Mouse (Mus musculus): ENCODE data around the gene Ddx54.

Ddx54 gene

DNA sequence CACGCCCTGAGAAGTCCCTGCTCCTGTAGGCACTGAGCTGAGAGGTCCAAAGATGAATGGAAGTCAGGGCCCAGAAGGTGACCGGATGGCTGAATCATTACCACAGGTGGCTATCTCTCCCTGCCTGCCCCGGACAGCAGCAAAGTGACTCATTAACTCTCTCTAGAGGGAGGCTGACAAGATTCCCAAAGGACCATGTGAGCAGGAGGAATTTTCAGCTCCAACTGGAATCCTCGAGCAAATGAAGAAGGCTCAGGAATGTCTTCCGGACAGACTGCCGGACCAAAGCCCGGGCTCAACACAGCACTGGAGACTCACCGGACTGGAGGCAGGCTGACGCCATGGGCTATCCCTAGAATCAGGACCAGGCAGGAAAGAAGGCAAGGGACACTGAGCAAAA is 30.5 kb upstream of the Ddx54 start:
- DNase-seq, result no peak

DNA sequence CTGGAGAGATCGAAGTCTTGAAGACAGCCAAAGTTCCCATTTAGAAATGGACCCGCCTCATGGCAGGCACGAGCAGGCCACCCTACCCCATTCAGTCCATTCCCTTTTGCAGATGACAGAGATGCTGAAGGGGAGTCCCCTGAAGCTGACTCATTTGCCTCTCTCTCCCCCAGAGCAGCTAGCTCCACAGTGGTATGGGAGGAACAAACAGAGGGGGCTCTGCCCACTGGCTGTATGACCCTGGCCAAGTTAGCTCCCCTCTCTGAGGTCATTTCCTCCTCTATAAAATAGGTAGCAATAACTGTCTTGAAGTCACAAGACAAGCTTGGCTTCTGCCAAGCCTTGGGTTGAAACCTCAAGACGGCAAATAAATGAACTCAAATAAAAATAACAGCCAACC is 29.0 kb upstream of the Ddx54 start:
- no peak for DNase-seq

DNA sequence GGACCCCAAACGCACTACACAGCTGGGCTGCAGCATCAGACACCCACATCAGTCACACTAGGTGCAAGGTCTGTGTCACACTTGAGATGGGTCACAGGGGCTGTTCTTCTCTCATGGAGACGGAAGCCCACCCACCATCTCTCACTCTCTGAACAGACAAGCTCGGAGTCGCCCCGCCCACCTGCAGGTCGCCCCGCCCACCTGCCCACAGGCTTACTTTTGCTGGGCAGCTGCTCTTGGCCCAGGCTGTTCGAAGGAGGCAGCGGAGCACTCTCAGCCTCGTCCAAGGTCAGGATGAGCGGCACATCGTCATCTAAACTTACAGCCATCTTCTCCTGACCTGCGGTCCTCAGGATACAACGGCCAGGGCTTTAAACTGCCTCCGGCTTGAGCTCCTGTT is 27.6 kb upstream of the Ddx54 start:
- DNase-seq, result no peak

DNA sequence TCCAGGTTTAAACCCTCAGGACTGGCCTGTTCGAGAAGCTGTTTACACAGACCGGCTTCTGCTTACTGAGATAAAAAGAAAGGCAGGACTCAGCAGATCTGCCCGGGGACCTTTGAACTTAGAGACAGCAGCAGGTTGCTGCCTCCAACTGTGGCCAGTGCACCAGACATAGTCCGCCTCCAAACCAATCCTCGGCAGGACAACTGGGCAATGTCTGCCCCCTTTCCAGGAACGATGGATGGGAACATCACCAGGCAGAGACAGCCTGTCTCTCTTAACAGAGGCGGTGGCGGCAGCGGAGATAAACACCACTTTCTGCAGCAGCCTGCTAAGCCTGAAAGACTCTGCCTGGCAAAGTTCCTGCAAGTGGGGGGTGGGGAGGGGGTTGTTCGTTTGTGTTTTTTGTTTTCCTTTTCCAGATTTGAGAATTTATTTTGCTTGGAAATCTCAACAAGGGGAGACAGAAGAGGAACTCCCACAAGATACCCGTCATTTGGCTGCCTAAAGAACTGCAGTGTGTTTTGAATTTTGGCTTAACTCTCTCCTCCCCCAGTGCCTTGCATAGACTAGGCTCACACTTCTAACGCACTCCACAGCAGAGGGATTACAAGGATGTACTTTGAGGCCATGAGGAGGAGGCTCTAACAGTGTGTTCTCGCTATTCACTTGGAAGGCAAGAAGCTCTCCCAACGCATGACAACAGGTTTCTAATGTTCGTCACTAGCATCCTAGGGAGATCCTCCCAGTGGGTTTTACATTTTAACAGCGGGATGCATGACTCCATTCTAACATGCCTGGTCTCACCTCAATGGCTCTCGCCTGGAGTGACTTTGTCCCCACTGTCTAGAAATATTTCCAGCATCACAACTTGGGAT is 25.6 kb upstream of the Ddx54 start:
- peak in 1 of 2 experiments; percentile 53 for DNase-seq

DNA sequence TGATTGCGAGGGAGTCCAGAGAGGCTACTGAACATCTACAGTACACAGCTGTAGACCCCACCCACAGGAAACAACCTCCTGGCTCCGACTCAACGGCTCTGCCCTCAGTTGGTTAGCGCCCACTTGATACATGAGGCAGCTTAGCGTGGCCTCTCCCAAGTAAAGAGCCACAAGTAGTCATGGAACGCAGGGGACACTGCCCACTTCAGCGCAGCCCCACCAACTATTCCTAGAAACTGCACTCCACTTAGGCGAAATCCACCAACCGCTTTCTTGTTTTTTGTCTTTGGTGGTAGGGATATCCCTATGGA is 25.0 kb upstream of the Ddx54 start:
- DNase-seq, result no peak

DNA sequence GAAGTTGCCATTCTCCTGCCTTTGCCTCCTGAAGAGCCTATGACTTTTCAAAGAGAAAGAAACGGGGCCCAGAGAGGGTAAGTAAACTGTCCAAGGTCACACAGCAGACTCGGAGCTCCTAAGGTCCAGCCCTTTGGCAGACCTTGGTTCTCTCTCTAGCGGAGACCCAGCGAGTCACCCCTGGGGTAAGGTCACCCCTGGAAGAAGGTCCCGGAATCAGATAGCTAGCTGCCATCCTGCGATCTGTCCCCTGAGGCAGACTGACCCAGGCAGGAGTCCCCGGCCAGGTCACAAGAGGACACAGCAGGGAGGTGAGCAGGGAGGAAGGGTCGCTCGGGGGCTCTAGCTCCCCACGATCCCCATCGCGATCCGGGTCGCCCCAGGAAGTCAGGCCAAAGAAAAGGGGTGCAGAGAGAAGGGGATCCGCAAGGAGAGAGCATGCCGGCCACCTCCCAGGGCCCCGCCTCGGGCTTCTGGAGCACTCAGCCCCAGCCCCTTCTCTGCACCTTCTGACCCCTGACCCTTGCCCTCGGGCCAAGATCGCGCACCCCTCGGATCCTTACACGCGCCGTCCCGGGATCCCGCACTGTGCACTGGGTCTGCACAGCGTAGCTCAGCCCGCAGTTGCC is 24.5 kb upstream of the Ddx54 start:
- no peak for DNase-seq

DNA sequence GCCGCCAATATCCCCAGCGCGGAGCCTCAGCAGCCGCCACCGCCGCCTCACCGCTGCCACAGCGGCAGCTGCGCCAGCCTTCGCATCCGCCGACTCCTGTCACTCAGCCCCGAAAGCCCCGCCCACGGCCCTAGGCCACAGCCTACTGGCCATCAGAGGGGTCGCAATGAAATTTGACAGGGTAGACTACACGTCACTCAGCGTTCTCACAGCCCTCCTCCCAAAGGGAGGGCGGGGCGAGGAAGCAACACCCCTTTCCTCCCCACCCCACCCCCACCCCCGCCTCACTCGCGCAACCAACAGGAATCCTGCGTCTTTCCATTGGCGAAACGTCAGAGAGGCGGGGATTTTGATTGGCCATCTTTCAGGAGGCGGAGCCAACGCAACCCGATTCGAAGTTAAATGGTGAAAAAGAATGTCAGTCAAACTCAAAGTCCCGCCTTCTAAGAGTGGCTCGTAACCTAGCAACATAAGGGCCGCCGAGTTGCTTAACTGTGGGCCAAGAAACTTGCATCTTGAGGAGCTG is 23.9 kb upstream of the Ddx54 start, which contains the start of the genes Tpcn1 and Iqcd:
Tpcn1 (minus strand) TSS at position 105 of the 526 bp plus-strand sequence.
Iqcd (plus strand) TSS at position 448 of the 526 bp plus-strand sequence.
- peak; percentile 98 to 99 for DNase-seq

DNA sequence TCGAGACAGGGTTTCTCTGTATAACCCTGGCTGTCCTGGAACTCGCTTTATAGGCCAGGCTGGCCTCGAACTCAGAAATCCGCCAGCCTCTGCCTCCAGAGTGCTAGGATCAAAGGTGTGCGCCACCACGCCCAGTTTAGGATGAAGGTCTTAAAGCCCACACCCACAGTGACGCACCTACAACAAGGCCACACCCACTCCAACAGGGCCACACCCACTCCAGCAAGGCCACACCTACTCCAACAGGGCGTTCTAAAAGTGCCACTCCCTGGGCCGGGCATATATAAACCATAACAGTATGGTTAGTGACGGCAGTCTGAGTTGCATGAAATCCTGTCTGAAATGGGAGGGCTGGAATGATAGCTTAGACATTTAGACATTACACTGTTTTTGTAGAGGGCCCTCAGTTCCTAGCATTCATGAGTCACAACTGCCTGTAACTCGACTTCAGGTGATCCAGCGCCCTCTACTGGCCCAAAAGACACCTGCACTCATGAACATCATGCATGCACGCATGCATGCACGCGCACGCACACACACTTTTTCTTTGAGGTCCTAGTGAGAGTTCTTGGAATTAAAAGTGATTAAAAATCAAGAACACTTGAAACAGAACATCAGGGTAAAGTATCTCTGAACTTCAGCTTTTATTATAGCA is 22.1 kb upstream of the Ddx54 start:
- peak in 1 of 2 experiments; percentile 61 for DNase-seq

DNA sequence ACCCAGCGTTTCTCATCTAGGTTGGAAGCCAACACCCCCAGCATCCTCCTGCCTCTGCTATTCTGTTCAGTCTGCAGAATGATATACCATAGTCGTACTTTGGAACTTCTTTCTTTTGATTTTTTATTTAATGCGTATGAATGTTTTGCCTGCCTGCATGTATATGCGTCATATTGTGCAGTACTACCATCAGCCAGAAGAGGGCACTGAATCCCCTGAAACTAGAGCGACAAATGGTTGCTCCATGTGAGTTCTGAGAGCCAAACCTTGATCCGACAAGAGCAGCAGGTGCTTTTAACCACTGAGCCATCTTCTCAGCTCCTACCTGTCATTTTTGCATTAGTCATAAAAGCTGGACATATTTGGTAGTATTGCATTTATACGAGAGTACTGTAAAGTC is 20.4 kb upstream of the Ddx54 start:
- peak; percentile 38 to 66 for DNase-seq

DNA sequence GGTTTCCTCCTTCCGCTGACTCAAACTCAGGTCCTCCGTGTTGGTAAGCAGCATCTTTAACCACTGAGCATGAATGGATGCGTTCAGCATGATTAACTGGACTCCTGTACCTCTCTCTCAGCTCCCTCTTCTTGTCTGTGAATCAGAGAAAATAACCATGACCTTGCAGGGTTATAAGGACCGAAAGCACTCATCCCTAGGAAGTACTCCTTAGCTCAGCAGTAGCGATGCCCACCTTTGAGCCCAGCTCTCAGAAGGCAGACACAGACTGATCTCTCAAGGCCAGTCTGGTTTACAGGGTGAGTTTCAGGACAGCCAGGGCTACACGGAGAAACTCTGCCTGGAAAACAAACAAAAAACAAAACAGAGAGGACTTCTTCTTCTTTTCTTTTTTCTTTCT is 18.1 kb upstream of the Ddx54 start:
- no peak for DNase-seq

DNA sequence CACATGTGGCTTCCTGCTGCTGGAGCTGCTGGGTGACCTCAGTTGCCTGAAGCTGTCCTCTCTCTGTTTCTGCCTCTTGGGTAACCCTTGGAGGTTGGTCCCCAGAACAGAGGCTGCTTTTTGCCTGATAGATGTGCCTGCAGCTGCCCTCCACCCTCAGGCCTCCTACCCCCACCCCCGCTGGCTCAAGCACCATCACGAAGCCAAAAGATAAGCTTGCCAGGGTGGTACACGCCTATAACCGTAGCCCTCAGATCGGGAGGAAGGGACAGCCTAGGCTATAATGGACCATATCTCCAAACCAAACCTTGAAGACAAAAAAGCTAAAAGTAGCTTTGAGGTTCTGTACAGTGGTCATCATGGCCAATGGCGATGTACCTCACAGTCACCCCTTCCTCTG is 12.9 kb upstream of the Ddx54 start:
- no peak for DNase-seq

DNA sequence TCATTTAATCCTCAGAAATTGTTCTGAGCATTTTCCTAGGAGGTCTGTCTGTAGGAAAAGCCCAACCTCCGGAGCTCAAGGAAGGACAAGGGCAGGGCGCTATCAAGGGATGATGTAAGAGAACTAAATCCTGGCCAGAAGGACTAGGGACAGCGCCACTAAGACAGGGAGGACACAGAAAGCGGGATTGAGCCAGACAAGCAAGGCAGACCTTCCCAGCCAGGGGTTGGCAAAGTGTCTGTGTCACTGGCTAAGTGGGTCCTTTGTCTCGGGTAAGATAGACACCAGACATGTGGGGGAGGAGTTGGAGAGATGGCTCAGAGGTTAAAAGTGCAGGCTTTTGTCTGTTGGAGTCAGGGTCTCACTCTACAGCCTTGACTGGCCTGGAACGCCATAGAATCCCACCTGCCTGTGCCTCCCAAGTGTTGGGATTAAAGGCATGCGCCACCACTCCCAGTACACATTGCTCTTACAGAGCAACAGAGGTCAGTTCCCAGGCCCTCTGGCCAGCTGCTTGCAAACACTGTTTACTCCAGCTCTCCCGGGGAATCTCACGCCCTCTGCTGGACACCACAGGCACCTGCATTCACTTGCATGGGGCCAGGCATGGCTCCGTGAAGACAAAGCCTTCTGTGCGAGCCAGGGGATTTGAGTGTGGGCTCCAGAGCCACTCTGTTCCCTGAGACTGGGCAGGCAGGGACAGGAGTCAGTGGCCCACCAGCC is 11.4 kb upstream of the Ddx54 start:
- DNase-seq, result peak; percentile 33 to 42

DNA sequence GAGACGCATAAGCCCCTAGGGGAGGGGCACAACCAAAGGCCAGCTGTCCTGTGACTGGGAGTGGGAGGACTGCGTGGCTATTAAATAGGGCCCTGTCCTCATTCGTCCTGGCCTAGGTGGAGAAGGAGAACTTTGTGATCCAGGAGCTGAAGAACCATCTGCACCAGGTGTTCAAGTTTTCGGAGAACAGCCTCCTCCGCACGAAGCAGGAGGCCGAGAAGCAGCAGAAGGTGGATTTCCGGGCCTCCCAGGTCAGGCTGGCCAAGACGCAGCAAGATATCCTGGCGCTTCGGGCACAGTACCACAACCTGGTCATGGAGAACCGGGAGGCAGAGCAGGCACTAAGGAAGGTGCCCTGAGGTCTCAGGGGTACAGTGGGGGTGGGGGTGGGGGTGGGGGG is 10.3 kb upstream of the Ddx54 start:
- DNase-seq, result peak; percentile 75 to 79

DNA sequence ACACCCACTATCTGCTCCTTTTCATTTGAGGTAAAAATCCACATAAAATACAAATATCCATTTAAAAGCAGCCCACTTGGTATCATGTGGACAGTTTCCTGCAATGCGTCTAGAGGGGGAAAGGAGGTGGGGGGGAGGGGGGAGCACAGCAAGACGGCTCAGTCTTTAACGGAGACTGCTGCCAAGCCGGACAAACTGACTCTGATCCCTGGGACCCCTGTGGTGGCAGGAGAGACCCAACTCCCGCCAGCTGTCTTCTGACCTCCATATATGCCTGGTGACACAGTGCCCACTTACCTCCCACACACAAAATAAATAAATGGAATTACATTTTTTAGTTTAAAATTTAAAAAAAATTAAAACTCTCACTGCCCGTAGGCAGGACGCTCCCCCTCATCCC is 9.0 kb upstream of the Ddx54 start:
- peak in 1 of 2 experiments; percentile 40 for DNase-seq

DNA sequence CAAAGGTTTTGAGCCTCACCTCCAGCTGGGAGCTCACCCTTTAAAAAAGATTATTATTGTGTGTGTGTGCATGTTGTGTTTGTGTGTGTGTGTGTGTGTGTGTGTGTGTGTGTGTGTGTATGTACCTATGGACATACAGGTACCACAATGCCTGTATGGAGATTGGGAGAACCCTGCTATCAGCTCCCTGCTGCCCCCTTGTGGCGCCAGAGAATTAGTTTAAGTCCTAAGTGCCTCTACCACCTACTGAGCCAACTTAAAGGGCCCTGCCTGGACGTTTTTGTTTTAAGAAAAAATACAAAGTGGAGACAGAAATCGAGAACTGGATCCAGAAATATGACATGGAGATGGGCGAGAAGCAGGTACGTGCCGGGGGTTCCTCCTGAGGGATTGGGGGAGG is 7.7 kb upstream of the Ddx54 start:
- peak; percentile 94 to 97 for DNase-seq

DNA sequence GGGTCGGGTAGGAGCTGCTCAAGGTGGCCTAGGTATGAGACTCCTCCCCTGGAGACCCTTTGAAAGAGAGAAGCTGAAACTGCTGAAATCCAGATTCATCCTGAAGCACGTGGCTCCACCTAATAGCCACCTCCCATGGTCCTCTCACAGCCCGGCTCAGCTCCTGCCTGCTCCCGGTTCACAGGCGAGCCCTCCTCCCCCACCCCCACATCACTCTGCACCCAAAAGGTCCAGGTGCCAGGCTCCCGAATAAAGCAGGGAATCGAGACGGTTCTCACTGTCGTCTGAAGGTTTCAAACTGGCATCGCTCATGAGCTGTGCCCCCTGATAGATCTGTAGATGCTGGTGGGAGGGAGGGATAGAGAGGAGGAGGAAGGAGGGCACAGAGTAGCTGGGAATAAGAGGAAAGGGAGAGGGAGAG is 7.3 kb upstream of the Ddx54 start:
- DNase-seq, result peak; percentile 70 to 75

DNA sequence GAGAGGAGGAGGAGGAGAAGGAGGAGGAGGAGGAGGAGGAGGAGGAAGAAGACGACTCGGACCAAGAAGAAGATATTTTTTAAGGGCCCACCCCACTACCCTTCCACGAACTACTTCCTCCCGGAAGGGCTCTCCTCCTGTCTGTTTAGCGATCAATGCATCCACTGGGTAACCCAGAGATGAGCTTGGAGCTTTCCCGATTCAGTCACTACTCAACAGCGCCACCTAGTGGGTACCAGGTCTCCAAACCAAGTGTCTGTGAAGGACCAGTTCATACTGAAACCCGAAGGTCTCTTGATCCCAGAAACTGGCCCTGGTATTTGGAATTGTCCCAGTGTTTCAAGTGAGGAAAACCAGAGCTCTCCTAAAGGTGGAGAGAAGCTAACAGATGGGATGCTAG is 6.9 kb upstream of the Ddx54 start:
- peak; percentile 90 to 96 for DNase-seq

DNA sequence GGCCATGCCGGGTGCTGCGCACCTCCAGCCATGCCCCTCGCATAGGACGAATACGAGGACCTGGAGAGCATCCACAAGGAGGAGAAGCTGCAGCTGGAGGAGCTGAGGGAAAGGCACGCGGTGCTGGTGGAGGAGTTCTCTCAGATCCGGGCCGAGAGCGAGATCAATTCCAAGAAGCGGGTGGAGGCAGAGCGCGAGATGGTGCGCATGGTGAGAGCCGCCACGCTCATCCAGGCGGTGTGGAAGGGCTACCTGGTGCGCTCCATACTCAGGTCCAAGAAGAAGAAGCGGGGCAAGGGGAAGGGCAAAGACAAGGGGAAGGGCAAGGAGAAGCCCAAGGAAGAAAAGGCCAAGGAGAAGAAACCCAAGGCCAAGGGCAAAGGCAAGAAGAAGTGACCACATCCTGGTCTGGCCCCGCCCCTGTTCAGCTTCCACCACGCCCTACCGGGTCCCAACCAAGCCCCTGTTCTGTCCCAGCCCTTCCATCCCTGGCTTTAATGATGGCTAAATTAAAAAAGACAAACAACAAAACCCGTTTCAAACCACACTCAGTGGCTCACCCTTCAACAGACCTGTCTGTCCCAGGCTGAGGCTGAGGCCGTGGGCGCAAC is 5.8 kb upstream of the Ddx54 start:
- peak in 1 of 2 experiments; percentile 26 for DNase-seq

DNA sequence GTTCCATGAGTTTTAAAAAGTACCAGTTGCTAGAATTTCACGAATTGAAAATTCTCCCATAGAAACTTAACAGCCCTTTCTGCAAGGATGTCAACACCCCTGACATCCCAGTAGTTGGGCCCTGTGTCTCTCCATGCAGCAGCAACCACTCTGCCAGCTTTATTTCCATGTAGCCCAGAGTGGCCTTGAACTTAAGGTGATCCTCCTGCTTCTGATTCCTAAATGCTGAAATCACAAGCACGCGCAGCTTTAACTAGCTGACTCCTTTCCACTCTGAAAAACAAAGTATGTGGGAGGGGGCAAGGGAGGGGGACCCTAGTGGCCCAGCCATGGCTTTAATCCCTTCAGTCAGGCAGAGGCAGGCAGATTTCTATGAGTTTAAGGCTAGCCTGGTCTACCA is 5.2 kb upstream of the Ddx54 start:
- no peak for DNase-seq

DNA sequence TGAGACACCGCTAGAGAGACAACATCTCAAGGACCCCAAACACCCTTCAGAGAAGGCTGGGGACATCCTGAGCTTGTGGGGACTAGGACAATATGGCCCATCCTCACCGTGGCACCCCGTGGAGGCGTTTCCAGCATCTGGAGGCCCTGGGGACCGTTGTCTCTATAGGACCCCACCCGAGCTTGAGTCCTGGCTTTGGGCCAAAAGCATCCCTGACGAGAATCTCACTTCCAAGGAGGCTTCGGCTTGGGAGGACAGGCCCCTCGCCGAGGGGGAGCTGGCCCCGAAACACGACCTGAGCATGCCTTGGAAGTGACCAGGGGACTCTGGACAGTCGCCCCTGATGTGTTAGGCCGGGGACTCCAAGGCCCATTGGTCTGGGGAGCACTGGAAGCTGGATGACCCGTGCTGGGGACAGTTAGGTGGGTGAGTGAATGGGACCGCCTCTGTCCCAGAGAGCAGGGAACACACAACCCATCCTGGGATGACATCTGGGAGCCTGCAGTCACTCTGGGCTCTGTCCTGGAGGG is 3.2 kb upstream of the Ddx54 start:
- DNase-seq, result peak in 1 of 2 experiments; percentile 52

DNA sequence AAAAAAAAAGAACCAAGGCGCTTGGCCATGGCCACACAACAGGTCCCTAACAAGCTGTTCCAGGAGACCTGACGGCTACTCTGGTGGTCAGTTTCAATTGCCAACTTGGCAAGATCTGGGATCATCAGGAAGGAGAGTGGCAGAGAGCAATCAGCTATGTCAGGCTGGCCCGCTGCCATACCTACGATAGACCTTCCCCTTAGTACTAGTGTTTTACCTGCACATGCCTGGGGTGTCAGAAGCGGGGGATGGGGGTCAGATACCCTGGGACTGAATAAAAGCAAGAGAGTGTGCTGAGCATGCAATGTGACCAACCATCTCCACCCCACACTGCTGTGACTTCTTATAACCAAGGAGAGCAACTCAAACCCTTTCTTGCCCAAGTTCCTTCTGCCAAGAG is 1.6 kb upstream of the Ddx54 start:
- peak; percentile 26 to 57 for DNase-seq

DNA sequence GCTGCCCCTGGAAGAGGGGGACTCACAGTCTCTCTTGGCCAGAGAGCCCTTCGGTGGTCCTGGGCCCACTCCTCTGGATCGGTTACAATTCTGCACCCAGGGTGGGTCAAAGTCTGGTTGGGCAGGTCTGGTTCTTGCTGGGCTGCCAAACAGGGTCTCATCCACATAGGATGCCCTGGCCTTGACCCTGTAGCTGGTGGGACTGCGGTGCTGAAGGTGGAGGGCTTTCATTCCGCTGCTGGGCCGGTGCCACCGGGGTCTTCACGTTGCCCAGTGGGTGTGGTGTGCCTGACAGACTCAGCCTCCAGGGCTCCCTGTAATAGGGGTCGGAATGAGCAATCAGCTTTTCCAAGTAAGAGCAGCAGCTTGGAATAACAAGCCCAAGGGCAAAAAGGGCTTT is 1.1 kb upstream of the Ddx54 start:
- peak; percentile 32 to 51 for DNase-seq

Data from cerebellum, postnatal 25 days (tissue).